ENCODE assay signal across 25 mouse cellular contexts in genomic region chr13:55448131-55448530, GRCm38 (mm10). TPM values are rescaled to one million over a fixed set of nuclear protein-coding genes. Genes with fewer than 3 reads are reported as not detected.
A peak's percentile ranks its signal among the peaks of the same experiment; 100 is the strongest.
DNase-seq lines count a peak whose midpoint lies in the region; ATAC-seq and TF ChIP-seq lines count a peak whose summit lies in the region.
"Had no signal": no experiment of that assay in that cellular context is flagged by ENCODE, and none has a peak within 500 bp of the region (broad histone marks: within the 10 kb centered on the region; RNA-seq: fewer than 3 reads in every experiment).

No protein-coding gene starts in this region.

- H3K9ac ChIP-seq in hindbrain, embryonic 12.5 days = 0 out of 2 replicates have a peak overlapping the region, but pooled peaks have one; percentile 35
- H3K9ac ChIP-seq in hindbrain, embryonic 16.5 days (ENCODE audit: low read depth, low read length) = no peak overlapping the region
- H3K9ac ChIP-seq: limb, embryonic 15.5 days; midbrain, embryonic 13.5 days had no signal

- no peak overlapping the region for H3K27ac ChIP-seq in hindbrain, embryonic 12.5 days
- H3K27ac ChIP-seq in hindbrain, embryonic 16.5 days (ENCODE audit: low read depth, low read length) = no peak overlapping the region
- H3K27ac ChIP-seq in spleen, adult 2 months (ENCODE audit: insufficient read depth, low read length) = peak overlapping the region; percentile 88
- H3K27ac ChIP-seq in embryonic facial prominence, embryonic 10.5 days (replicated peaks) = no peak overlapping the region
- H3K27ac ChIP-seq in small intestine, adult 2 months (ENCODE audit: insufficient read depth, low read depth, low read length) = peak overlapping the region; percentile 3; the same call in 1 of the 2 replicates
- no peak overlapping the region for H3K27ac ChIP-seq in gastrocnemius, adult 2 months
- H3K27ac ChIP-seq: heart, adult 2 months; layer of hippocampus, adult 2 months; limb, embryonic 15.5 days; macrophage; midbrain, embryonic 13.5 days had no signal

- no peaks in the 10 kb centered on the region for H3K27me3 ChIP-seq in hindbrain, embryonic 12.5 days
- H3K27me3 ChIP-seq in hindbrain, embryonic 16.5 days (replicated peaks; ENCODE audit: control insufficient read depth, insufficient read depth, low read length) = no peaks in the 10 kb centered on the region
- no peaks in the 10 kb centered on the region for H3K27me3 ChIP-seq in spleen, adult 2 months (ENCODE audit: control insufficient read depth, insufficient read depth, low read length)
- H3K27me3 ChIP-seq in embryonic facial prominence, embryonic 10.5 days (replicated peaks; ENCODE audit: low read depth, poor library complexity, severe bottlenecking) = no peaks in the 10 kb centered on the region
- no peaks in the 10 kb centered on the region for H3K27me3 ChIP-seq in small intestine, adult 2 months (ENCODE audit: control insufficient read depth, insufficient read depth, low read length)
- H3K27me3 ChIP-seq: limb, embryonic 15.5 days; midbrain, embryonic 13.5 days had no signal

- no peak for TF ChIP-seq POLR2A in spleen, adult 2 months (IDR thresholded peaks at IDR 0.05; ENCODE audit: low read depth, low read length)
- no peak for TF ChIP-seq POLR2A in small intestine, adult 2 months (IDR thresholded peaks at IDR 0.05; ENCODE audit: low read depth, low read length)

- TF ChIP-seq CTCF in spleen, adult 2 months (IDR thresholded peaks at IDR 0.05; ENCODE audit: extremely low read depth, insufficient read depth, insufficient read length, insufficient replicate concordance) = no peak
- TF ChIP-seq CTCF in small intestine, adult 2 months (IDR thresholded peaks at IDR 0.05; ENCODE audit: extremely low read depth, insufficient read length, insufficient replicate concordance, low read depth, low read length) = no peak
- TF ChIP-seq CTCF in gastrocnemius, adult 2 months (IDR thresholded peaks at IDR 0.05) = no peak

- no peak for ATAC-seq in hindbrain, embryonic 12.5 days (ENCODE audit: low FRiP score)
- no peak for ATAC-seq in hindbrain, embryonic 16.5 days
- ATAC-seq: midbrain, embryonic 13.5 days had no signal

- no peak overlapping the region for H3K4me2 ChIP-seq in hindbrain, embryonic 12.5 days (replicated peaks)
- no peak overlapping the region for H3K4me2 ChIP-seq in hindbrain, embryonic 16.5 days (ENCODE audit: low read length)
- H3K4me2 ChIP-seq: limb, embryonic 15.5 days; midbrain, embryonic 13.5 days had no signal

- peaks cover 30% of the 10 kb centered on the region for H3K4me1 ChIP-seq in hindbrain, embryonic 12.5 days
- peaks cover 16% of the 10 kb centered on the region for H3K4me1 ChIP-seq in hindbrain, embryonic 16.5 days (ENCODE audit: control insufficient read depth, insufficient read depth, low read depth, low read length)
- H3K4me1 ChIP-seq in spleen, adult 2 months (ENCODE audit: control insufficient read depth, insufficient read depth, insufficient read length) = peaks cover 39% of the 10 kb centered on the region; the same call in 1 of the 2 replicates
- peaks cover 37% of the 10 kb centered on the region for H3K4me1 ChIP-seq in embryonic facial prominence, embryonic 10.5 days
- peaks cover 58% of the 10 kb centered on the region for H3K4me1 ChIP-seq in small intestine, adult 2 months (ENCODE audit: control insufficient read depth, insufficient read depth, insufficient read length, low read length)

- H3K4me3 ChIP-seq in hindbrain, embryonic 12.5 days = no peak overlapping the region
- H3K4me3 ChIP-seq in hindbrain, embryonic 16.5 days (ENCODE audit: low read length) = no peak overlapping the region
- H3K4me3 ChIP-seq in spleen, adult 2 months (ENCODE audit: extremely low read depth, insufficient read depth, insufficient read length) = peak overlapping the region; percentile 81; the same call in 1 of the 2 replicates
- peak overlapping the region; percentile 87; the same call in 1 of the 2 replicates for H3K4me3 ChIP-seq in embryonic facial prominence, embryonic 10.5 days
- no peak overlapping the region for H3K4me3 ChIP-seq in small intestine, adult 2 months (ENCODE audit: low read depth, low read length)
- no peak overlapping the region for H3K4me3 ChIP-seq in gastrocnemius, adult 2 months
- H3K4me3 ChIP-seq: heart, adult 2 months; layer of hippocampus, adult 2 months; limb, embryonic 15.5 days; midbrain, embryonic 13.5 days had no signal

- H3K9me3 ChIP-seq in hindbrain, embryonic 12.5 days (replicated peaks) = no peaks in the 10 kb centered on the region
- H3K9me3 ChIP-seq in hindbrain, embryonic 16.5 days (ENCODE audit: control insufficient read depth, low read length) = no peaks in the 10 kb centered on the region
- no peaks in the 10 kb centered on the region for H3K9me3 ChIP-seq in embryonic facial prominence, embryonic 10.5 days
- H3K9me3 ChIP-seq: limb, embryonic 15.5 days; midbrain, embryonic 13.5 days had no signal

- H3K36me3 ChIP-seq in hindbrain, embryonic 12.5 days = peaks cover 33% of the 10 kb centered on the region
- H3K36me3 ChIP-seq in hindbrain, embryonic 16.5 days (ENCODE audit: control insufficient read depth, insufficient read depth, low read length) = peaks cover 20% of the 10 kb centered on the region
- H3K36me3 ChIP-seq in spleen, adult 2 months (ENCODE audit: control insufficient read depth, insufficient read depth, low read length) = peaks cover 31% of the 10 kb centered on the region
- peaks cover 53% of the 10 kb centered on the region for H3K36me3 ChIP-seq in embryonic facial prominence, embryonic 10.5 days (replicated peaks)
- H3K36me3 ChIP-seq in small intestine, adult 2 months (ENCODE audit: control insufficient read depth, insufficient read depth, low read length) = peaks cover 29% of the 10 kb centered on the region

- WGBS in hindbrain, embryonic 12.5 days = 95% methylated on average over 5 of the region's 5 CpGs
- WGBS in hindbrain, embryonic 16.5 days = 90% methylated on average over 5 of the region's 5 CpGs
- 51% methylated on average over 5 of the region's 5 CpGs for WGBS in spleen, adult 2 months
- 91% methylated on average over 5 of the region's 5 CpGs for WGBS in embryonic facial prominence, embryonic 10.5 days
- WGBS in small intestine, adult 2 months = 83% methylated on average over 5 of the region's 5 CpGs

- no peak for DNase-seq in spleen, adult 2 months (ENCODE audit: low read depth in 1 of 2, low spot score in 2 of 2)
- no peak for DNase-seq in spleen, postnatal 4 days (ENCODE audit: low spot score in 2 of 2)
- no peak for DNase-seq in embryonic facial prominence, embryonic 10.5 days (ENCODE audit: low spot score)
- no peak for DNase-seq in gastrocnemius, adult 2 months
- no peak for DNase-seq in gastrocnemius, adult 8-10 months (ENCODE audit: low spot score in 2 of 2)
- DNase-seq: cerebellum, adult 9-10 months; gastrocnemius, postnatal 25 days; kidney, adult 8-10 months; kidney, postnatal 14 days; right cerebral cortex, postnatal 14 days had no signal

- intact Hi-C loops in gastrocnemius, adult 2 months (cut with DNase I) = no loop called here

RNA-seq across cellular contexts. Expression of gene Grk6, which starts 3.3 kb away (rescaled TPM):
- polyA plus RNA-seq in hindbrain, embryonic 12.5 days (2016; fragmentation: Nextera tagmentation; extraction: Ambion mirVana) = 48.9 and 54.4 TPM in 2 replicates
- polyA plus RNA-seq in hindbrain, embryonic 16.5 days (2015; fragmentation: Nextera tagmentation; extraction: Ambion mirVana) = 15.8 and 25.0 TPM in 2 replicates
- polyA plus RNA-seq in spleen, adult 2 months (2012; rRNA removed) = 189 and 229 TPM in 2 replicates
- 65.2 and 65.6 TPM in 2 replicates for polyA plus RNA-seq in embryonic facial prominence, embryonic 10.5 days (2016; fragmentation: Nextera tagmentation; extraction: Ambion mirVana)
- 21.1 and 38.4 TPM in 2 replicates for polyA plus RNA-seq in small intestine, adult 2 months (2012; rRNA removed)
- 1 to 10 TPM; 9.6 to 10.0 TPM for total RNA-seq in gastrocnemius, adult 2 months (2021)
- total RNA-seq in gastrocnemius, adult 8-10 months (2022) = 1 to 10 TPM; 6.9 to 9.7 (median 9.4) TPM

RNA-seq across cellular contexts. Expression of gene Prr7, which starts 15.9 kb away (rescaled TPM):
- 1.1 and 1.5 TPM in 2 replicates for polyA plus RNA-seq in hindbrain, embryonic 12.5 days (2016; fragmentation: Nextera tagmentation; extraction: Ambion mirVana)
- polyA plus RNA-seq in hindbrain, embryonic 16.5 days (2015; fragmentation: Nextera tagmentation; extraction: Ambion mirVana) = 4.4 and 4.9 TPM in 2 replicates
- polyA plus RNA-seq in spleen, adult 2 months (2012; rRNA removed) = 16.2 and 33.9 TPM in 2 replicates
- 0.54 TPM in 2 replicates for polyA plus RNA-seq in embryonic facial prominence, embryonic 10.5 days (2016; fragmentation: Nextera tagmentation; extraction: Ambion mirVana)
- 5.9 and 8.2 TPM in 2 replicates for polyA plus RNA-seq in small intestine, adult 2 months (2012; rRNA removed)
- under 1 TPM; 0.18 to 0.22 TPM for total RNA-seq in gastrocnemius, adult 2 months (2021)
- total RNA-seq in gastrocnemius, adult 8-10 months (2022) = under 1 TPM in 2 of 4 experiments, not detected in 2; 0.20 to 0.39 TPM
- polyA plus RNA-seq: macrophage had no signal

RNA-seq across cellular contexts. Expression of gene F12, which starts 21.5 kb away (rescaled TPM):
- polyA plus RNA-seq in hindbrain, embryonic 12.5 days (2016; fragmentation: Nextera tagmentation; extraction: Ambion mirVana) = 0.16 TPM in 1 of 2 replicates, not detected in the other
- 0.14 and 0.38 TPM in 2 replicates for polyA plus RNA-seq in hindbrain, embryonic 16.5 days (2015; fragmentation: Nextera tagmentation; extraction: Ambion mirVana)
- 0.64 and 1.6 TPM in 2 replicates for polyA plus RNA-seq in spleen, adult 2 months (2012; rRNA removed)
- polyA plus RNA-seq in embryonic facial prominence, embryonic 10.5 days (2016; fragmentation: Nextera tagmentation; extraction: Ambion mirVana) = 0.13 TPM in 1 of 2 replicates, not detected in the other
- 0.41 and 0.60 TPM in 2 replicates for polyA plus RNA-seq in small intestine, adult 2 months (2012; rRNA removed)
- total RNA-seq in gastrocnemius, adult 2 months (2021) = not detected
- total RNA-seq in gastrocnemius, adult 8-10 months (2022) = not detected
- total RNA-seq: gastrocnemius, postnatal 25 days; heart, adult 2 months; hematopoietic stem cell, adult 5-6 weeks had no signal
- polyA plus RNA-seq: embryonic facial prominence, embryonic 14.5 days; heart, adult 2 months; heart, embryonic 14.5 days; macrophage; midbrain, embryonic 13.5 days had no signal

RNA-seq across cellular contexts. Expression of gene Pfn3, which starts 33.1 kb away (rescaled TPM):
- not detected in 2 replicates for polyA plus RNA-seq in hindbrain, embryonic 12.5 days (2016; fragmentation: Nextera tagmentation; extraction: Ambion mirVana)
- polyA plus RNA-seq in hindbrain, embryonic 16.5 days (2015; fragmentation: Nextera tagmentation; extraction: Ambion mirVana) = 1.1 and 1.4 TPM in 2 replicates
- polyA plus RNA-seq in spleen, adult 2 months (2012; rRNA removed) = not detected in 2 replicates
- not detected in 2 replicates for polyA plus RNA-seq in embryonic facial prominence, embryonic 10.5 days (2016; fragmentation: Nextera tagmentation; extraction: Ambion mirVana)
- polyA plus RNA-seq in small intestine, adult 2 months (2012; rRNA removed) = not detected in 2 replicates
- not detected for total RNA-seq in gastrocnemius, adult 2 months (2021)
- not detected for total RNA-seq in gastrocnemius, adult 8-10 months (2022)
- total RNA-seq: gastrocnemius, postnatal 25 days; heart, adult 2 months; hematopoietic stem cell, adult 5-6 weeks; layer of hippocampus, adult 2 months; left cerebral cortex, postnatal 25 days; neutrophil, adult 5-6 weeks had no signal
- polyA plus RNA-seq: heart, adult 2 months; heart, embryonic 14.5 days; intestine, embryonic 14.5 days; limb, embryonic 15.5 days; lung, embryonic 16.5 days; macrophage; midbrain, embryonic 13.5 days had no signal

RNA-seq across cellular contexts. Expression of gene Dbn1, which starts 39.8 kb away (rescaled TPM):
- polyA plus RNA-seq in hindbrain, embryonic 12.5 days (2016; fragmentation: Nextera tagmentation; extraction: Ambion mirVana) = 585 and 628 TPM in 2 replicates
- polyA plus RNA-seq in hindbrain, embryonic 16.5 days (2015; fragmentation: Nextera tagmentation; extraction: Ambion mirVana) = 482 and 556 TPM in 2 replicates
- 12.8 and 14.2 TPM in 2 replicates for polyA plus RNA-seq in spleen, adult 2 months (2012; rRNA removed)
- polyA plus RNA-seq in embryonic facial prominence, embryonic 10.5 days (2016; fragmentation: Nextera tagmentation; extraction: Ambion mirVana) = 412 and 419 TPM in 2 replicates
- polyA plus RNA-seq in small intestine, adult 2 months (2012; rRNA removed) = 8.9 and 9.8 TPM in 2 replicates
- 1 to 10 TPM; 4.9 to 7.7 TPM for total RNA-seq in gastrocnemius, adult 2 months (2021)
- total RNA-seq in gastrocnemius, adult 8-10 months (2022) = 1 to 10 TPM; 2.9 to 4.0 (median 3.4) TPM
- polyA plus RNA-seq: macrophage had no signal

Comparison
In these comparisons a context has a peak if more than half of its experiments do, and no peak if none do; other contexts are left out.
1. H3K27ac ChIP-seq: peak in spleen, adult 2 months (single experiment) and small intestine, adult 2 months (single experiment); none in hindbrain, embryonic 12.5 days (single experiment), hindbrain, embryonic 16.5 days (single experiment), embryonic facial prominence, embryonic 10.5 days (single experiment) and gastrocnemius, adult 2 months (single experiment).
2. H3K4me3 ChIP-seq: peak in spleen, adult 2 months (single experiment) and embryonic facial prominence, embryonic 10.5 days (single experiment); none in hindbrain, embryonic 12.5 days (single experiment), hindbrain, embryonic 16.5 days (single experiment), small intestine, adult 2 months (single experiment) and gastrocnemius, adult 2 months (single experiment).